Mouse (Mus musculus): ENCODE data around the gene Mrps10. TPM values are rescaled to one million over a fixed set of nuclear protein-coding genes. Genes with fewer than 3 reads are reported as not detected.

Mrps10 gene
- total and polyA plus RNA-seq, 3 experiments: 57.7 to 124 (median 90.3) TPM

DNA sequence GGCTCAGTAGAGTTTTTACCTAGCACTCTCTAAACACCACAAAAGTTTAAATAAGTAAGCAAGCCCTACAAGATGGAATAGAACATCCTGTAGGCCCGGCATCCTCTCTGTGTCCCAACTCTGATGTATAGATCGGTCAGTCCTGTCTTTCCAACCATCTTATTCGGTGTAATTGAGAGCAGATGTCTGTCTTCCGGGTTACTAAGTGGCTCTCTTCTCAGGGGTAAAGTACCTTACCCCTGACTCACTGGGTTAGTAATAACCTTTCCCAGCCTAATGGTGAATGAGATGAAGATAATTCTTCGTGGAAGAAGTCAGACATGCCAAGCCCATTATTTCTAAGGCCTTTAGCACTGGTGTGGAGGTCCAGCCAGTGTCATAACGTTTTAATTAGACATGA lies 5.3 kb downstream of the Mrps10 start:
- peaks cover 57 to 78% of the 10 kb centered on the region in 2 experiments for H3K36me3 ChIP-seq (replicated peaks in 1 of 2; ENCODE audit: control insufficient read depth in 1 of 2, insufficient read depth in 1 of 2, low read length in 1 of 2)
- H3K9me3 ChIP-seq (replicated peaks; ENCODE audit: low read length): no peaks in the 10 kb centered on the region
- no peak overlapping the region for H3K27ac ChIP-seq (ENCODE audit: insufficient read depth, low read depth)
- H3K4me1 ChIP-seq (ENCODE audit: control insufficient read depth in 1 of 2, insufficient read depth in 2 of 2): peaks cover 4 to 23% of the 10 kb centered on the region in 2 experiments; a peak in 3 of 4 replicates
- in situ Hi-C loops (cut with MboI; ENCODE audit: low pct_ligation_motif_present, low pct_unique_long_range_greater_than_20kb, low sequenced_read_pairs): no loop called here
- H3K27me3 ChIP-seq (replicated peaks): no peaks in the 10 kb centered on the region
- no peak overlapping the region for H3K4me3 ChIP-seq (replicated peaks in 1 of 3; ENCODE audit: low read depth in 2 of 3, low read length in 2 of 3, poor library complexity in 1 of 3)
- TF ChIP-seq PAX5 (IDR thresholded peaks at IDR 0.05; ENCODE audit: low read length) (no peak), MAFK (IDR thresholded peaks at IDR 0.05; ENCODE audit: insufficient replicate concordance, low read length) (no peak)
- peaks cover 10% of the 10 kb centered on the region for H3K79me2 ChIP-seq (replicated peaks; ENCODE audit: control insufficient read depth, extremely low read depth, insufficient read depth, poor library complexity, severe bottlenecking)
- no peak overlapping the region for H3K9ac ChIP-seq (ENCODE audit: insufficient read depth, low read depth)
- H3K4me2 ChIP-seq (ENCODE audit: insufficient read depth, low read depth, poor library complexity, severe bottlenecking): no peak overlapping the region
- dilution Hi-C loops (cut with MboI; ENCODE audit: extremely low pct_ligation_motif_present, extremely low pct_unique_long_range_greater_than_20kb, low sequenced_read_pairs): no loop called here
- DNase-seq (ENCODE audit: extremely low read depth): no peak

DNA sequence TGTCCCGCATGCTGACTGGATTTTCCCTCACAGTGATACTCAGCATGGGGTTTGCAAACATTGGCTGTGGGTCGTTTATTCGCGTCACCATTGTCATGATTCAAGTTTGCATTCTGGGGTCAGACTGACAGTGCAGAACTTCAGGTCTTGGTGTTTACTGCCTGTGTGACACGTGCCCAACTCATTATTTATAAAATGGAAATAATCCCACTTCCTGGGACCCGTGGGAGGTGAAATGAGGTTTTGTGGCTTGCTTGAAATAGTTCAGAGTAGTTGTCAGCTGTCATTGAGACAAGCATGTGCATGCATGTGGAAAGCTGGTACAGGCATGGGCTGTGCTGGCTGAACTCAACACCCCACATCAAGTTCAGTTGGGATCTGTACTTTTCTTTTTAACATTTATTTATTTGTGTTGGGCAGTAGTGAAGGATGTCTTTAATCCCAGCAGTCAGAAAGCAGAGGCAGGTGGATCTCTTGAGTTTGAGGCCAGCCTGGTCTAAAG lies 8.1 kb downstream of the Mrps10 start:
- Histone ChIP-seq H3K4me3 (replicated peaks in 1 of 3; ENCODE audit: low read depth in 2 of 3, low read length in 2 of 3, poor library complexity in 1 of 3) (no peak overlapping the region), H3K27ac (ENCODE audit: insufficient read depth, low read depth) (no peak overlapping the region), H3K79me2 (replicated peaks; ENCODE audit: control insufficient read depth, extremely low read depth, insufficient read depth, poor library complexity, severe bottlenecking) (peaks cover 1% of the 10 kb centered on the region; the same call in 1 of the 2 replicates), H3K27me3 (replicated peaks) (no peaks in the 10 kb centered on the region), H3K9me3 (replicated peaks; ENCODE audit: low read length) (no peaks in the 10 kb centered on the region), H3K4me1 (ENCODE audit: control insufficient read depth in 1 of 2, insufficient read depth in 2 of 2) (peaks cover 0 to 2% of the 10 kb centered on the region in 2 experiments; a peak in 2 of 4 replicates), H3K36me3 (replicated peaks in 1 of 2; ENCODE audit: control insufficient read depth in 1 of 2, insufficient read depth in 1 of 2, low read length in 1 of 2) (peaks cover 80 to 99% of the 10 kb centered on the region in 2 experiments), H3K9ac (ENCODE audit: insufficient read depth, low read depth) (no peak overlapping the region), H3K4me2 (ENCODE audit: insufficient read depth, low read depth, poor library complexity, severe bottlenecking) (no peak overlapping the region)
- in situ Hi-C loops (cut with MboI; ENCODE audit: low pct_ligation_motif_present, low pct_unique_long_range_greater_than_20kb, low sequenced_read_pairs): loop anchor here (25.0 kb wide), 1 partner anchor 235 kb away; the partner anchor contains the start of genes Bysl, Gm20517 and Med20
- TF ChIP-seq KAT2A (IDR thresholded peaks at IDR 0.05; ENCODE audit: insufficient replicate concordance, low read length) (no peak), PAX5 (IDR thresholded peaks at IDR 0.05; ENCODE audit: low read length) (no peak), RAD21 (IDR thresholded peaks at IDR 0.05; ENCODE audit: low read depth, low read length) (no peak), USF1 (IDR thresholded peaks at IDR 0.05; ENCODE audit: low read depth, low read length) (no peak), NRF1 (IDR thresholded peaks at IDR 0.05; ENCODE audit: low read depth, low read length) (no peak), E2F4 (IDR thresholded peaks at IDR 0.05; ENCODE audit: insufficient replicate concordance, low read depth, low read length) (no peak), JUN (IDR thresholded peaks at IDR 0.05; ENCODE audit: insufficient read depth, low read depth, low read length) (no peak), MYC (IDR thresholded peaks at IDR 0.05; ENCODE audit: low read depth, low read length) (no peak), CHD2 (IDR thresholded peaks at IDR 0.05; ENCODE audit: low read length) (no peak), RCOR1 (conservative IDR thresholded peaks at IDR 0.05; ENCODE audit: low read depth, low read length) (no peak), TCF12 (IDR thresholded peaks at IDR 0.05; ENCODE audit: low read depth, low read length) (no peak), MAFK (IDR thresholded peaks at IDR 0.05; ENCODE audit: insufficient replicate concordance, low read length) (no peak), ELF1 (IDR thresholded peaks at IDR 0.05; ENCODE audit: low read depth, low read length) (no peak), EP300 (IDR thresholded peaks at IDR 0.05; ENCODE audit: low read length) (no peak), MXI1 (IDR thresholded peaks at IDR 0.05; ENCODE audit: low read depth, low read length) (no peak)
- no peak for DNase-seq (ENCODE audit: extremely low read depth)
- dilution Hi-C loops (cut with MboI; ENCODE audit: extremely low pct_ligation_motif_present, extremely low pct_unique_long_range_greater_than_20kb, low sequenced_read_pairs): no loop called here
